Mouse (Mus musculus) adrenal gland, postnatal 0 days (tissue): ENCODE measurements around the gene Rasip1. TPM values are rescaled to one million over a fixed set of nuclear protein-coding genes. Genes with fewer than 3 reads are reported as not detected.

Source experiments
- polyA plus RNA-seq: library from polyadenylated mRNA; unstranded; fragments of >200 nt; fragmentation: Nextera tagmentation; extraction: Ambion mirVana; gene quantifications from 2 replicates; pipeline ENCODE4 v1.2.1, GENCODE M21; 2015

Gene Rasip1
- polyA plus RNA-seq, result 7.4 and 12.5 TPM in 2 replicates

DNA sequence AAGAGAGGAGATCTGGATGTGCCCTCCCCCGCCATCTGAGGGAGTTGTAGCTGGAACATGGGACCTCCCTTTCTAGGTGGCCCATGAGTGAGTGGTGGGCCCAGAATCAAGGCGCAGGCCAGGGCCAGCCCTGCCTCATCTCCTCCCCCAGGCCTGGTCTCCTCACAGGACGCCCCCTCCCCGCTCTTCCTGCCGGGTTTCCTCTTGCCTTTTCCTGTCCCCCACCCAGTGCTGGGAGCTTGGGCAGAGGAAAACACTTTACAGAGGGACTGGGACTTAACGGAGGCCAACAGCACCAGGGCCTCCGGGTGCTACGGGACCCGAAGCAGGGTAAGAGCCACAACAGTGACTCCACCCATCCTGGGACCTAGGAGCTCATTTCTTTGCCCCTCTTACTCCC, at the start of gene Rasip1:
Gene Rasip1, plus strand, starts transcription at position 228 of the 400 bp plus-strand sequence.

GRCm38 (mm10) chr7:45617042-45617695, 10.1 kb upstream of the Rasip1 start, which contains the start of gene Fut1:
Gene Fut1, plus strand, starts transcription at chr7:45617289.

GRCm38 (mm10) chr7:45621443-45621842, 5.8 kb upstream of the Rasip1 start, which contains the start of gene Izumo1:
Gene Izumo1, plus strand, starts transcription at chr7:45621811.

DNA sequence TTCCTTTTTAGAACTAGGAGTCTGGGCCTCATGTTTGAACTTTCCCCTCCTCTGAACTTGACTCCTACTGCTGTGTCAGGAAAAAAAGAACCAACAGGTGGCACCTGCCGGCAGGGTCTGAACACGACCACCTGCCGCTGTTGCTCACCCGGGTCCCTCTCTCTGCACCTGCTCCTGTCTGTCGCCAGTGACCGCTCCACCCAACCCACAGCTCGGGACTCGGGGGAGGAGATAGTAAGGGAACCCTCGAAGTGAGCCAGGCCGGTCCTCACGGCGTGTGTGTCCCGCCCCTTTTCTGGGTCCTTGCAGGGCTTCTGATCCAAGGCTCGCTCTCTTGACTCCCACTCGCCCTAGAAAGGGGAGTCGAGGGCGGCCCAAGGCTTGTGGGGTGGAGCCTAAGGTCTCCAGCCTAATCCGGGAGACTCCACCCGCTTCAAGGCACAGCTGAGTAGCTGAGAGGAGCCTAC, 12.3 kb downstream of the Rasip1 start, which contains the start of gene Mamstr:
Gene Mamstr, plus strand, starts transcription at position 417 of the 467 bp plus-strand sequence.

GRCm38 (mm10) chr7:45666161-45666560, 38.9 kb downstream of the Rasip1 start, which contains the start of gene Fut2:
Gene Fut2, minus strand, starts transcription at chr7:45666394.

DNA sequence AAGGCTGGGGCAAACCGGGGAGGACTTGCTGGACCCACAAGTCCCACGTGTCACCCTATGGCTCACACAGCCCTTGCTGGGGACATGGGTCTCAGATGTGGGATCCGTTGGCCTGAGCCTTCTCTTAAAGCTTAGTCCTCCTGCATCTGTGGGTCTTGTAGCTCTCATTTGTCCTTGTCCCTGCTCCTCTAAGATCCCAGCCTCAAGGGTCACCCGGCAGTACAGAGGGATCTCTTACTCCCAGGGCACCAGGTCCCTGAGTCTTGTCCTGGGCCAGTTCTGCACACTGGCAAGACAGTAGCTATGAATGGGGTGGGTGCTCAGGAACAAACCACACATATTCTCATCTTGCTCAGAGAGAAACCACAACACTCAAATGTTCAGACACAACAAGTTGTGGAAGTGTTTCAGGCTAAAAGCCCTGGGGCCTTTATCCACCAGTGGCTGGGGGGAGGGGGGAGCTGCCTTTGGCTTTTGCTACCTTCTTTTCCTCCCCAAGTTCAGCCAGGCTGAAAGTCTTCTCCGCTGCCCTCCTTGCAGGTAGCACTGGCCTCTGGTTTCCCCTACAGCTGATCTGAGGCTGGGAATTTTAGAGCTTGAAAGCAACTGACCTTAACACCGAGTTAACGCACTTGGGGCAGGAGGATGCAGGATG, 56.2 kb downstream of the Rasip1 start, which contains the start of gene Ntn5:
Gene Ntn5, plus strand, starts transcription at position 627 of the 655 bp plus-strand sequence.

Other genes with a start within 250 kb of the Rasip1 start
- 67.6 and 113 TPM in 2 replicates for gene Snrnp70, start 231.7 kb upstream of the Rasip1 start, polyA plus RNA-seq
- 0.06 and 0.09 TPM in 2 replicates for gene Kcna7, start 221.8 kb upstream of the Rasip1 start, polyA plus RNA-seq
- 0.44 and 0.46 TPM in 2 replicates for gene Ntf5, start 213.8 kb upstream of the Rasip1 start, polyA plus RNA-seq
- not detected in 2 replicates for gene Lhb, start 206.7 kb upstream of the Rasip1 start, polyA plus RNA-seq
- 7.8 and 11.6 TPM in 2 replicates for gene Gys1, start 192.6 kb upstream of the Rasip1 start, polyA plus RNA-seq
- gene Ruvbl2, start 189.4 kb upstream of the Rasip1 start, polyA plus RNA-seq, result 45.5 and 60.2 TPM in 2 replicates
- 4,437 and 5,089 TPM in 2 replicates for gene Ftl1, start 167.6 kb upstream of the Rasip1 start, polyA plus RNA-seq
- gene Bax, start 160.6 kb upstream of the Rasip1 start, polyA plus RNA-seq, result 172 and 189 TPM in 2 replicates
- 0.33 and 0.91 TPM in 2 replicates for gene Tulp2, start 145.6 kb upstream of the Rasip1 start, polyA plus RNA-seq
- 0.35 and 0.77 TPM in 2 replicates for gene Gm45808, start 140.7 kb upstream of the Rasip1 start, polyA plus RNA-seq
- 9.9 and 22.7 TPM in 2 replicates for gene Dhdh, start 138.7 kb upstream of the Rasip1 start, polyA plus RNA-seq
- gene Nucb1, start 117.1 kb upstream of the Rasip1 start, polyA plus RNA-seq, result 163 and 205 TPM in 2 replicates
- 25.5 and 32.7 TPM in 2 replicates for gene Ppp1r15a, start 101.2 kb upstream of the Rasip1 start, polyA plus RNA-seq
- 8.4 and 12.0 TPM in 2 replicates for gene Plekha4, start 101.2 kb upstream of the Rasip1 start, polyA plus RNA-seq
- 1.1 and 3.2 TPM in 2 replicates for gene Hsd17b14, start 72.6 kb upstream of the Rasip1 start, polyA plus RNA-seq
- gene Bcat2, start 57.3 kb upstream of the Rasip1 start, polyA plus RNA-seq, result 58.9 and 92.5 TPM in 2 replicates
- gene Fgf21, start 12.0 kb upstream of the Rasip1 start, polyA plus RNA-seq, result 0.57 and 1.8 TPM in 2 replicates
- gene Fut1, start 10.2 kb upstream of the Rasip1 start, polyA plus RNA-seq, result 0.17 TPM in 1 of 2 replicates, not detected in the other
- 0.21 and 0.27 TPM in 2 replicates for gene Izumo1, start 5.7 kb upstream of the Rasip1 start, polyA plus RNA-seq
- 5.8 and 7.0 TPM in 2 replicates for gene Mamstr, start 12.5 kb downstream of the Rasip1 start, polyA plus RNA-seq
- gene Fut2, start 38.9 kb downstream of the Rasip1 start, polyA plus RNA-seq, result 0.12 and 0.36 TPM in 2 replicates
- gene Ntn5, start 56.5 kb downstream of the Rasip1 start, polyA plus RNA-seq, result 0.25 TPM in 1 of 2 replicates, not detected in the other
- 0.14 and 0.33 TPM in 2 replicates for gene Sec1, start 66.9 kb downstream of the Rasip1 start, polyA plus RNA-seq
- 8.4 and 17.6 TPM in 2 replicates for gene Car11, start 72.4 kb downstream of the Rasip1 start, polyA plus RNA-seq
- 40.4 and 69.7 TPM in 2 replicates for gene Dbp, start 77.6 kb downstream of the Rasip1 start, polyA plus RNA-seq
- gene Rpl18, start 88.0 kb downstream of the Rasip1 start, polyA plus RNA-seq, result 795 and 838 TPM in 2 replicates
- gene Sphk2, start 90.5 kb downstream of the Rasip1 start, polyA plus RNA-seq, result 13.2 and 16.9 TPM in 2 replicates
- 0.14 and 0.47 TPM in 2 replicates for gene Fam83e, start 93.7 kb downstream of the Rasip1 start, polyA plus RNA-seq
- not detected in 2 replicates for gene Spaca4, start 98.3 kb downstream of the Rasip1 start, polyA plus RNA-seq
- gene Lmtk3, start 156.2 kb downstream of the Rasip1 start, polyA plus RNA-seq, result 1.4 and 2.0 TPM in 2 replicates
- gene Sult2b1, start 157.2 kb downstream of the Rasip1 start, polyA plus RNA-seq, result 0.54 and 0.91 TPM in 2 replicates
- gene Cyth2, start 187.1 kb downstream of the Rasip1 start, polyA plus RNA-seq, result 89.1 and 99.9 TPM in 2 replicates
- gene Kcnj14, start 197.3 kb downstream of the Rasip1 start, polyA plus RNA-seq, result 0.36 and 0.38 TPM in 2 replicates
- gene Grwd1, start 203.5 kb downstream of the Rasip1 start, polyA plus RNA-seq, result 17.5 and 26.8 TPM in 2 replicates
- 60.1 and 83.7 TPM in 2 replicates for gene Kdelr1, start 245.3 kb downstream of the Rasip1 start, polyA plus RNA-seq